Mouse (Mus musculus) ES-Bruce4 (cell line): ENCODE data around the gene Trim52.
"Not testable (repeated sequence)": the region's sequence is repeated elsewhere in the genome, so short reads cannot be mapped to it uniquely, and the experiment has no call there.

Experiments used
- CTCF ChIP-seq: IDR thresholded peaks from one replicate; pipeline ENCODE4 v1.8.1; 2011; ENCODE audit warnings: low read depth, low read length
- EP300 ChIP-seq: IDR thresholded peaks from 2 replicates; pipeline ENCODE4 v1.6.1; 2011; ENCODE audit warnings: low read depth, low read length; ENCODE audit not compliant: insufficient read depth
- POLR2A ChIP-seq: IDR thresholded peaks from one replicate; pipeline ENCODE4 v1.8.1; 2011; ENCODE audit warnings: low read length; ENCODE audit not compliant: insufficient read depth

- not testable (repeated sequence) for TF ChIP-seq CTCF, EP300, POLR2A
These were observed 57.9 kb downstream of the Trim52 start for GRCm38 (mm10) chr14:106163933-106164332.
